Mouse (Mus musculus): Measurements from ENCODE around the gene Ifitm10.

DNA sequence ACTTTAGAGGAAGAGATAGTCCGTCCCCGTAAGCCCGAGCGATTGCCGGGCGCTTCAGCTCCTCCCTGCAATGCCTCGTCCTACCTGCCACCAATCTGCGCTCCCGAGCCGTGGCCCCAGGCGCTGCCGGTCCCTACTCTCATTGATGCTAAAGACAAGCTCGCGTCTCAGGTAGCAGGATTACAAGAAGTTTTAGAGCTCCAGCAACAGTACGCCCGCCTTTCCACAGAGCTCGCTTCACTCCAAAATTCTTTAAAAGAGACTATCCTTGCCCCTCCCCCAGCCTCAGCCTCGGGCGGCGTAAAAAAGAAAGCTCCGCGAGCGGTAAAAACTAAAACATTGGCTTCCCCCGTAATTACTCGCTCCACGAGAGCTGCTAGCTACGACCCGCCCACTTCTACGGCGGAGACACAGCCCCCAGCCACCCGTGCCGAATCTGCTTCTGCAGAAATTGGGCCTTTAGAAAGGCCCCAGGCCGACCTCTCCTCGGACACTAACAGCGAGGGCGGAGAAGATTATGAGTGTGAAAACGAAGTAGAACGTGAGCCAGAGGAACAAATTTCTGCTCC is 89.4 kb downstream of the Ifitm10 start:
- TF ChIP-seq CTCF (IDR thresholded peaks at IDR 0.05; ENCODE audit: low read depth, low read length) (no peak), POLR2A (IDR thresholded peaks at IDR 0.05; ENCODE audit: borderline replicate concordance, low read depth, low read length) (no peak)
